Mouse (Mus musculus): ENCODE measurements around the gene Slc4a1ap.

Gene Slc4a1ap

GRCm38 (mm10) chr5:31606151-31606550 lies 79.4 kb downstream of the Slc4a1ap start:
- DNase-seq (ENCODE audit: low read depth, low spot score) = no peak
